Mouse (Mus musculus) CH12F3 (cell line): ENCODE results near the gene Erfe.

Experiments used
- in situ Hi-C: fragments of 300-500 bp; cut with MboI; formaldehyde crosslinking; loops from 2 replicates; pipeline ENCODE4 v1.14.3; 2020; ENCODE audit warnings: low sequenced_read_pairs

Erfe gene

DNA sequence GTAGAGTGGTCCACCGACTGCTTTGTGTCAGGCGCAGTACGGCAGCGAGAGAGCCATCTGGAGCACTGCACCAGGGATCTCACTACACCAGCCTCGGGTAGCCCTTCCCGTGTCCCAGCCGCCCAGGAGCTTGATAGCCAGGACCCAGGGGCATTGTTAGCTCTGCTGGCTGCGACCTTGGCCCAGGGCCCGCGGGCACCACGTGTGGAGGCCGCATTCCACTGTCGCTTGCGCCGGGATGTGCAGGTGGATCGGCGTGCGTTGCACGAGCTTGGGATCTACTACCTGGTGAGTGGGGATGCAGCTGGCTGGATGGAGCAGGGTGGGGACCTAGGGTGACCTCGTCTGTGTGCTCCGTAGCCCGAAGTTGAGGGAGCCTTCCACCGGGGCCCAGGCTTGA lies 3.8 kb downstream of the Erfe start:
- in situ Hi-C loops, result no loop called here

DNA sequence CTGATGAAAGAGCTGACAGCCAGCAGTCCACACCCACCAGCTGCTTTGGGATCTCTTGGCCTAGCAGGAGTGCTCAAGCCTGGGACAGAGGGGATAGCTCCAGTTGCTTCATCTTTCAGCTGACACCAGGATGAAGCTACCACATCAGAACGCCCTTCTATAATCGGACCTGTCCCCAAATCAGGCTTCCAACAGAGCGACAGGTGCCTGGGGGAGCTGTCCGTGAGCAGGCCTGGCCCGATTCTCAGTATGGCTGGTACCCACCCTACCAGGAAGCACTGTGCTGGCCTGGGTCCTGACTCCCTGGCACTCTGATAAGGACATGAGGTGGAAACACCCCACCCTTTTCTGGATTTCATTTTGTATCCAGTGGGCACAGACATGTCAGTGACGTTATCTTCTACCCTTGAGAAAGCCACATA lies 7.2 kb downstream of the Erfe start:
- in situ Hi-C loops, result no loop called here

DNA sequence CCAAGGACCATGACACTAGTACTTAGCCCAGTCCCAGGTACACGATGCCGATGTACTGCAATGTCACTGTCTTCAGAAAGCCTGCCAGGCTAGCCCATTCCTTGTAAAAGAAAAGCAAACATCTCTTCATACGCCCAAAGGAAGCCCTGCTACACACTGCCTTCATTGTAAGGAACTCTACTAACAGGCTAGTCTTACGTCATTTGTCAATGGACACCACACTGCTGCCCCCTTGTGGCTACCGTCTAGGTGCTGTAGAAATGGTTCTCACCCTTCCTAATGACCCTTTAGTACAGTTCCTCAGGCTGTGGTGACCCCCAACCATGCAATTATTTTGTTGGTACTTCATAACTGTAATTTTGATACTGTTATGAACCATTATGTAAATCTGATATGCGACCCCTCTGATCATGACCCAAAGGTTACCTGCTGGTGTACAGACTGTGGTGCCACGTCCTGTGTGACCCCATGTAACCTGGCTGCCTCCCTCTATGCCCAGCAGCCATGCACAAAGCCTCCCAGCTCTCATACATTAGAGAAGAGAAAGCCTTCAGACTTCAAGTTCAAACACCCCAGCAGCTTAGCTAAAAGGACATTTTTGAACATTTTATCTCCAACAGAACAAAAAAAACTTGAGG lies 14.3 kb downstream of the Erfe start:
- in situ Hi-C loops, result no loop called here

DNA sequence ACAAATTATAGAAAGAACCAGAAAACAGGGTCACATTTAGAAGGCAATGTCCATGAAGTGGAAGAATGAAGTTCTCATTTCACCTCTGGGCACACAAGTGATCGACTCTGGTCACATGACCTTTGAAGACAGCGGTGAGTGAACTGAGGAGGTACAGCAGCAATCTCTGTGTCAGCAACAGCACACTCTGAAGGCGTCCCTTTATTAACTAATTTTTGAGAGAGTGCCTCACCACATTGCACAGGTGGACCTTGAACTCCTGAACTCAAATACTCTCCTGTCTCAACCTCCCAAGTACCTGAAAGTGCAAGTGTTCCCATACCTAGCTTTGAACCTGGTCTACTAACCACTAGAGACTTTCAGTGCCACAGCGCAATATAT lies 14.9 kb downstream of the Erfe start:
- in situ Hi-C loops, result no loop called here

DNA sequence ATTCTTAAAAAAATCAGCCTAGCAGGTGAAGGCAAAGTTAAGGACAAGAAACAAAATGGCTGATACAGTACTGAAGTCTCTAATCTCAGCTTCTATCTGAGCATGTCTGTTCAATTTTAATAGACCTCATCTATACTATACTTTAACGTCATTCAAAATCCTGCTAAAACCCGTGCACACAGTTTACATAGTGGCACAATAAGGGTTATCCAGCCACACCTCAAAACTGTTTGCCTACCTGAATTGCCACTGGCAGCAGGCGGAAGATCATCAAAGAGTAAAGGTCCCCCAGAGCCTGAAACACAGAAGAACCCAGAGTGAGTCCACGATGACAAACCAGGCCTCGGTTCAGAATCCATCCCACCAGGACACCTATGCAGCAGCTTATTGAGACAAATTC lies 24.1 kb downstream of the Erfe start:
- in situ Hi-C loops, result no loop called here

DNA sequence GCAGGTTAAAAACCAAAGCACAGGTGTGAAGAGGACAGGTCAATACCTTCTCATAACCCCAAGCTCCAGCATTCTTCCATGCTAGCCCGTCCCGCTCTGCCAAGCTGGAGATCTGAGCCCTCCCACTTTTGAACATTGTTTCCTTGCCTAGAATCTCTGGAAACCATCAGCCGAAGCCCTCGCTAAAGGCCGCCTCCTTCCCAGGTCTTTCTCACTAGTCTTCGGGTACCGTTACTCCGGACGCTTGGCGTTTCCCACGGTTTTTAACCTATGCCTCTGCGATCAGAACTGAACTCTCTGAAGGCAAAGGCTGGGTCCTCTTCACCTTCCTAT lies 31.7 kb downstream of the Erfe start:
- in situ Hi-C loops, result no loop called here

DNA sequence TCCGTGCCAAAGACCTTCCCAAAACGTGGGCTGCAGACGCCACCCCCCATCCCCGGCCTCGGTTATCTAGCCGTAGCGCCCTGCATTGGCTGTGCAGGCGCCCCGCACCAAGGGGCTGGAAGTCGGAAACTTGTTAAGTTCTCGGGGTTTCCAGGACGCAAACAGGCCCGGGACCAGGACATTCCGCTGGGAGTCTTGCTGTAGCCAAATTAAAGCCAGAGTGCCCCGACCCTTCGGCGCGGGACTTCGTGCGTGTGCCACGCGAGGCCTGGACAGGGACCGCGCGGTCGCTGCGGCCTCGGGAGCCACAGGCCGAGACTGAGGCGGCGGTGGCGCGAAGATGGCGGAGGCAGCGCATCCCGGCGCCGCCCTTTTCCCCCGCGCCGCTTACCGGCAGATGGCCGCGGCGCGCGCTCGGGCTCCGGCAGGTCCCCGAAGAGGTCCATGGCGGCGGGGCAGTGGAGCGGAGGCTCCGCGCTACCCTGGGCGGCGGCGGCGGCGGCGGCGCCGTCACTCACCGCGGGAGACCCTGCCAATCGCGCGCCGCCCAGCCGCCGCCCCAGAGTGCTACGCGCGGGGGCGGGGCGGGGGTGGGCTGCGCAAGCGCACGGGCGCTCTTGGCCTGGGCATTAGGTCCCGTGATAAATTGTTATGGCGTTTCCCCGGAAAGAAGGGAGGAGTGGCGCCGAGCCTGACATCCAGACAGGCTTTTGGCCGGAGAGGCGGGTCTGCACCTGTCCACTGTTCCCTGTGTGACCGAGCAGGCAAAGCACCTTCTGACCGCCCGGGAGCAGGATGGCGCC lies 32.2 kb downstream of the Erfe start, which contains the start of gene Ilkap:
Ilkap (minus strand) TSS at position 556 of the 803 bp plus-strand sequence.
- in situ Hi-C loops, result no loop called here

DNA sequence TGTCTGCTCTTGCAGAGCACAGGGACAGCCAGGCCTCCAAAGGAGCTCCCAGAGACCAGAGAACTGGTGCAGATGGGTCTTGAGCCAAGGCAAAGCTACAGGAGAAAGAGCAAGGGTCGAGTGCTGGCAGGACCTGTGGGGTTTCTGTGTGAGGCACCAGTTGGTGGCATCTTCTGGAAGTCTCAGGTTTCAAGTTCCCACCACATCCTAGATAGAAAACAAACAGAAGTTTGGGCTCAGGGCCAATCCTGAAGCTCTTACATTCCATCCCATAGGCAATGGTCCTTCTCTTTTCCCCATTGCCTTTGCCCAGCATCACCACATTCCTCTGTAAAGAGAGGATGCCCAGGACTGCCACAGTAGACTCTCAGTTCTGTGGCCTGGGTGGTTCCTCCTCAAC lies 38.7 kb downstream of the Erfe start:
- in situ Hi-C loops, result no loop called here

DNA sequence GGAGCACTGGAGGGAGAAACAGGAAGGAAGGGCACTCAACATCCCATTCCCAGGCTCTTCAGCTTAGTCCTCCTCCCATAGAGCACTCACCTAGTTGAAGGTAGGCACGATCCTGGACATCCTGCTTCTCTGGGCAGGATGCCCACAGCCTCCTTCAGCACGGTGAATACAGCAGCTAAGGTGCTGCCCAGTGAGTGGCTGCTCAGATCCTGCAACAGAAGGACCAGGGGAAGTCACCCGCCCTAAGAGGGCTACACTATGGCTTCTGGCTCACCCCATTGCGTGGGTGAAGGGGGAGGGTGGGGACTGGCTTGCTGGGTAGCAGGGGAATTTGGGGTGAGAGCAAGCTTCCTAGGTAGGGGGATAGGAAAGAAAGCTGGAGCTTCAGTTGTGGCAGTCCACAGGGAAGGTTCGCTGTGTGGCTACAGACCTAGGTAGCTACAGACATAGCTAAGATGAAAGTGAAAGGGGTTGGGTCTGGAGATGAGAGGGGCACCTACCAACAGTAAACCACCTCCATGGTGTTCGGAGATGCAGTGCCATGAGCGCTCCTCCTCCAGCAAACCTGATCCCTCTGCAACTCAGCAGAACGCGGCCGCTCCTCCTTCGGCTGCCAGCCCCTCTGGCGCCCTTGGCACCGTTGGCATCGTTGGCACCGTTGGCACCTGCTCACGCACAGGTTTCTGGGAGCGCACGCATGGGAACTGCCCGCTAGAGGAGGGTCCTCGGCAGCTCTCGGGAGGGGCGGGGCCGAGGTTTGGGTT lies 39.4 kb downstream of the Erfe start:
- in situ Hi-C loops, result no loop called here

DNA sequence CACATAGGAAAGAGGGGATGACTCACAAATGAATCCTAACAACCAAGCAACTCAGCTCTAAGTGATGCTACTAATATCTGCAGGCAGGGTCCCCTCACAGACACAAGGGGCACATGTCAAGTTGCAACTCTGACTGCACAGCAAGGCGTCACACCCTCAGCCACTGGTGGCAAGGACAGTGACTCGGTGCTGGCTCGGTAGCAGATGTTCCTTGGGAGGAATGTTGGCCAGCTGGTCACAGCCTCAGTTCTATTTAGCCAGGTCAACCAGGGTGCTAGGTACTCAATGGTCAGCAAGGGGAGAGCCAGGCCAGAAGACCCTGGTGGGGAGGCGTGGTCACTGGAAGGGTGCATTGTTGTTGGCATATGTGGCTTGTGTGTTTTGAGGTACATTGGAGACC lies 41.6 kb downstream of the Erfe start:
- in situ Hi-C loops, result no loop called here

DNA sequence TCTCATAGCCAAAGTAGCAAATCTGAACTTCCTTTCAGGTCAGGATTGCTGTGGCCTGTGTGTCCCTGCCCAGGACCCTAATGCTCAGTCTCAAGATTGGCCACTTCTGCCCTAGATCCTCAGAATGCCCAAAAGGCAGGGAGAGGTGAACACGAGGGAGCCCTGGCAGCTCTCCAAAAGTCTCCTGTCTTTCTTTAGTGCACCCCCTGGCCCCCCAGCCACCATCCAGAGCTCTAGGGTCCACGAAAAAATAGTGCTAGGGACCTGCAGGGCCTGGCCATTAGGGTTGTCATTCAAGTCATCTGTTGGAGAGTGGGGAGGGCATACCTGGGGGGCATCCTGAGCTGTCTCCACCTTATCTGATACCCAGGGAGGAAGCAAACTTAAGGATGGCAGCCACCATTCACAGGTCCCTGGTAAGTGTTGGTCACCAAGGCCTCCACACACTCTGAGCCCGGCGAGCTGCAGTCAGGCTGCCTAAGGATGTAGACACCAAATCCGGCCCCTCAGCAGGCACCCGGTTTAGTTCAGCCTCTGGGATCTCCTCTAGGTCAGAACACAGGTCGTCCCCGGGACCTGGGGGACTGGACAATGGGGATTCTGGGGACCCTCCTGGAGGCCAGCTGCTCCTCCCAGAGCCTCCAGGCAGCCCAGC lies 45.5 kb downstream of the Erfe start:
- in situ Hi-C loops, result no loop called here

DNA sequence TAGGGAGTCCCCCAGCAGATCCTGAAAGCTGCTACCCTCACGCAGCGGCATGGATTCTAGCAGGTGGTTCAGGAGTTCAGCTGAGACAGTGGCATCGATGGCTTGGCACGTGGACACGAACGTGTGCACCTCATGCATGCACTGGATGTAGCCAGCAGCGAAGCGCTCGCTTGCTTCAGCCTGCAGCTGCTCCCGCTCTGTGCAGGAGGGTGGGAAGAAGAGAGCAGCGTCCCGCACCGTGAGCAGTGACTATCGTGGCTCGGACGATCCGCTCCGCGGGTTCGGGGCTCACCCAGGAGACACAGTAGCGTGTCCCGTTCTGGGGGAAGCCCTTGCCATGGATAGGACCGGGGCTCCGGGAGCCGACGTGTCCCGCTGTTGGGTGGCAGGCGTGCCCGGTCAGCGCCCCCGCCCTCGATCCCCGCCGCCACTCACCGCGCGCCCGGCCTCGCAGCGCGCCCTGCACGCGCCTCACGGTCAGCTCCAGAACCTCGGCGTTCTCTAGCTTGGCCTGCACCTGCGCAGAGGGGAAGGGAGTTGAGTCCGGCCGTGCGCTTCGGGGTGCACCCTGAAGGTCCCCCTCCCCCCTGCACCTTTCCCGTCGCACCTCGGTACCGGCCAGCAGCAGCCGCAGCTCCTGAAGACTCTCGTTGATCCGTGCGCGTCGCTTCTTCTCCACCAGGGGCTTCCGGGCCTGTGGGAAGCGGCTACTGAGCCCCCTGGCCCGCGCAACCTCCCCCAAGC lies 46.2 kb downstream of the Erfe start:
- in situ Hi-C loops, result no loop called here

DNA sequence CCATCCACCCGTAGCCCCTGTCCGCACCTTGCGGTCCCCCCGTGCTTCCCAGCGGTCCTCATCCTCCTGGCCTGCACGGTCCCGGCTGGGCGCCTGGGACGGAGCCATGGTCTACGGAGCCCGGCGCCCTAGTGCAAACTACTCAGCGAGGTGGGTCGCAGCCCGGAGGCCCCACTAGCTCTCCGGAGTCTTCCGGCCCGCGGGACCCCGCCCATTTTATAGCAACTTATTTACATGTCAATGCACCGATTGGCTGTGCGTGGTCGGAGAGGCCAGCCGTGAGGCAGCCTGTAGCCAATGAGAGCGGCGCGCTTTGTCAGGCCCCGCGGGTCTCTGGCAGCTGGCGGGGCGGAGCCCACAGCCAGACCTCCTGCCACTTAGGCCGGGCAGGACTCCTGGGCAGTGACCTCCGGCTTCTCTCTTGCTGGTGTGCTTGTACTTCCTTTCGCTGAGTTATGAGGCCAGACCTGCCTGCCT lies 46.8 kb downstream of the Erfe start:
- in situ Hi-C loops, result no loop called here

DNA sequence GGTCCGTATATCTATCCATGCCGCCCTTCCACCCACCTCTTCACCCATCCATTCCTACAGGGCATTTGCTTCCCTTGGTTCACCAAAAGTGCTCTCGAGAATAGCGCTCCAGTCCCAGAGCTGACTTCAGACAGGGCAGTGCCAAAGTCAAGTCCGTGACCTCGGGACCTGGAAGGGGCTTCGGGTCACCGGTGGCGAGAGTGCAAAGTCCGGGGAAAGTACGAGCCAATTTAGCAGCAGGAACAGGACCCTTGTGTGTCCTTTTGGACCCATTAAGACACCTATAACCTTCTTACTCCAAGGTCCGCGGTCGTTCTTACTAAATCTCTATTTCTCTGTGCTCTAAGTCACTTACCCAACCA lies 47.3 kb downstream of the Erfe start:
- in situ Hi-C loops, result no loop called here

DNA sequence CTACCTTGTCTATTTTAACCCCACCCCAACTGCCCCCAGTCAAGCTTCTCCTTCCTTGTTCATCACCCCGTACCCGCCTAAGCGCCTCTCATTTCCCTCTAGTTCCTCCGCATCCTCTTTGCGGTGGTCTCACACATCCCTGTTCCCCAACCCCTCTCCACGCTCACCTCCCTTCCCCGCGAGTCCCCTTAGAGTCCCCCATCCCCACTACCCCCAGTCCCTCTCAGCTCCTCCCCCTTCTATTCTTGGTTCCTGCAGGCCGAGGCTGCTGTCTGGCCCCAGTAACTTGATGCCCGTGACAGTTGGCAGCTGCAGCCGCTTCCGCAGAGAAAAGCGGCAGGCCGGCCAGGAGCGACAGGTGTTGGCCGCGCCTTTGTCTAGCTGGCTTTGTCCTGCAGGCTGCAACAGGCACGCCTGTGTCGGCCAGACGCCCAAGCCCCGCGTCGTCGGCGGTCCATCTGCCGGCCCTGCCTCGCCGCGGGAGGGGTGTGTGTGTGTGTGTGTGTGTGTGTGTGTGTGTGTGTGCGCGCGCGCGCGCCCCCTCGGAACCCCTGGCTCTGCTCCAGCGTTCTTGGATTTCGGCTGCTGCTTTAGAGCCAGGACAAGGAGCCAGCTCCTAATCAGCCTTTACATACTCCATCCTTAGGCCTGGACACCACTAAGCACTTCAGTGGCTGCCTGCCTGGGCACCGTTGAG lies 47.8 kb downstream of the Erfe start, which contains the start of gene Hes6:
Hes6 (minus strand) TSS at position 141 of the 697 bp plus-strand sequence.
- in situ Hi-C loops, result no loop called here

DNA sequence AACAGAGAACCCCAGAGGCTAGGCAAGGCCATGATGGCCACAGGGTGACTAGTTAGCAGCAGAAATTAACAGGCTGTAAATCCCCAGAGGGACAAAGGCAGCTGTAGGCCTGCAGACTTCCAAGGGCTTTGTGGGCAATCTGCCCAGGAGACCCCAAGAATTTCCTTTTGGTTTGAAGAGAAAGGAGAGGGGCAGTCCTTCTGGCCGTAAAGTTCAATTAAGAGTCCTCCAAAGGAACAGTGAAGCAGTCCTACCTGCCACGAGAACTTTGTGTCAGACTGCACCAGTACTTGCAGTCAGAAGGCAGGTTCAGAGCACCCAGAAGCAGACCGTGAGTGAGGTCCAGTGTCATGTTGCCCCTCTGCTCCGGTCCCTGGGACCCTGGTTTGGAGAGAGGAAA lies 48.7 kb downstream of the Erfe start:
- in situ Hi-C loops, result no loop called here

DNA sequence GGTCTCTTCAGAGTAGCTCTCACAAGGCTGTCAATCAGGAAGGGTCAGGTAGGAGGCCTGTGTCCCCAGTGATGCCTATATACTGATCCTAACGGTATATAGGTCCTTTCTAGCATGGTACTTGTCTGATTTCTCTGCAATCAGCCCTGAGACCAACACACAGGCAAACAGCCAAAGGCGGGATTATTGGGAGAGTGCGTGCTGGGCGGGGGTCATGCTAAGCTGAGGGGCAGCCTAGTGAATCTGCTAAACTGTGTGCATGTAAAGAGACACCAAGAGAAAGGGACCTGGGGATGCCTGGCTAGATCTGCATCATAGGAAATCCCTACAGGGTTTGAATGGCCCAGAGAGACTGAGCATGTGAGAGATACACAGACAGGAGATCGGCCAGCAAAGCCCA lies 49.1 kb downstream of the Erfe start:
- in situ Hi-C loops, result no loop called here

DNA sequence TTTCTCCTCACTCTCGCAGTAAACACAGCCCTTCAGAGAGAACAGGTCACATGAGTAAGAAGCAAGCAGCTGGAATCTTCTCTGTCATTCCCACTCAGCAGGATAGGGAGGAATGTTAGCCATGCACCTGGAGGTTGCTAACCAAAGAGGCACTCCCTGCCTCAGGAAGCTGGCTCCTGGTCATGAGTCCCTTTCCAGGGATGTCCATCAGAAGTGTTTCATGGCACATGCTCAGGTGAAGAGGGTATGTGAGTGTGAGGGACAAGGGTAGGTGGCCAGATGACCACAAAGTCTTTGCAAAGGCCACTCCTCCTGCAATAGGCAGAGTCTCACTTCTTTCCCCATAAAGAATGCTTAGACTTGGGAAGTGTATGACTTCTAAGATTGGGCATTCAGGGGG lies 51.8 kb downstream of the Erfe start:
- in situ Hi-C loops, result no loop called here

DNA sequence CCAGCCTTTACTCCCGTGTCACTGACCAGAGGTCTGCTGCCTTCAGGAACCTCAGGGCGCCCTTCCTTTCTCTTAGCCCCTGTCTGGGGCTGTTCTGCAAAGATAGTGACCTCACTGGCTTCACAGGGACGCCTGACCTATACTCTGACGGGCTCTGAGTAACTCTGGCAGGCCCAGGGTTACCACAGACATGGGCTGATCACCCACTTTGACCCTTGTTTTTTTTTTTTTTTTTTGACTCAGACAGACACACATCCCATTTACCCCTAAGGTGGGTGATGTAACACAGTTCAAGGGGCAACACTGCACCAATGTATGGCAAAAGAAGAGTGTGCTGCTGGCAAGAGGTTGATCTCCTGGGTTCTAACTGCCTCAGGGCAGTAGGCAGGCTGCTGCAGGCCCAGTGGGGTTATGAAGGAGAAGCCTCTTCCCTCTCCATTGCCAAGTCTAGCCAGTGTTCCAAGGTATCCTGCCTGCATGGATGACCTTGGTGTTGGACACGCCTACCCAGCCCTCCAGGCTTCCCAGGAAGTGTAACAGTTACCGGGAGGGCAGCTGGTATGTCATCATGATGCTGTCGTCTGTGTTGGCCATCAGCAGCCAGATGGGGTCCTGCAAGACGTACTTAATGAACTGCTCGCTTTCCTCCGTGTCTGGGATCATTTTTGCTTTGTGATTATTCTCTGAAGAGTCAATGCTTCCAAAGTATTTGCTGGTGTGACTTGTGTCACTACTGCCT lies 53.8 kb downstream of the Erfe start:
- in situ Hi-C loops, result no loop called here
